19 mouse cellular contexts compared by ENCODE assay signal in the genomic region with DNA sequence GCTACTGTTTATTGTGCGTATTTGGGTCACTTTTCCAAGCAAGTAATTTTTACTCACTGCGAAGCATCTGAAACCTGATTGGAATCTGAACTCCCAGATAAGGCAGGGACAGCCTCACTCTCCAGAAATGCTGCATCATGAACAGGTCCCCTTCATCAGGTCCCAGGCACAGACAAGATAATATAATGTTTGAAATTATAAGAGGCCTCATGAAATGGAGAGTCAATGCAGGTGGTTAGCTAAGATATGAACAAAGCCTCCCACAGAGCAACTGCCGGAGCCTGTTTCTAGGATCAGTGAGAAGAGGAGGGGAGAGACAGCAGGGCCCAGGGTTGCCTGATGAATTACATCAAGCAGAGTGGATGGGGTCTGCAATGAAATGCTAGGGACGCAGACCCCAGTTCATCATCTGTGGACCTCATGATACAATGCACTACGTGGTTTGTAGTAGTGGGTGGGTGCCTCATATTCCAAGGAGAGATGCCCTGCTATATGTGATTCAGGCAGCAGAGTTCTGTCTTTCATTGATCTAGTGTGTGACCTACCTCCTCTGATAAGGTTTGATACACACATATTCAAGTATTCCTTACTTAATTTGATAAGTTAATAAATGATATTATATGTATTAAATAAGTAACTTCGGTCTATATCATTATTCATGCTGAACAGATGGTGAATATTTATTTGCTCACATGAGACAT. TPM values are rescaled to one million over a fixed set of nuclear protein-coding genes. Genes with fewer than 3 reads are reported as not detected.
DNase-seq lines count a peak whose midpoint lies in the region; ATAC-seq lines count a peak whose summit lies in the region.
"Had no signal": no experiment of that assay in that cellular context is flagged by ENCODE, and none has a peak within 500 bp of the region (broad histone marks: within the 10 kb centered on the region; RNA-seq: fewer than 3 reads in every experiment).

No protein-coding gene starts in this region.

- H3K4me1 ChIP-seq in midbrain, embryonic 11.5 days (ENCODE audit: control insufficient read depth, insufficient read depth, low read length), result no peaks in the 10 kb centered on the region
- peaks cover 3% of the 10 kb centered on the region; the same call in 1 of the 2 replicates for H3K4me1 ChIP-seq in midbrain, embryonic 16.5 days (ENCODE audit: control insufficient read depth, insufficient read depth, low read length)
- H3K4me1 ChIP-seq in liver, embryonic 11.5 days (replicated peaks; ENCODE audit: control insufficient read depth, insufficient read depth, low read length), result peaks cover 29% of the 10 kb centered on the region
- no peaks in the 10 kb centered on the region for H3K4me1 ChIP-seq in stomach, embryonic 15.5 days
- H3K4me1 ChIP-seq: heart, embryonic 15.5 days; hindbrain, embryonic 12.5 days; intestine, embryonic 15.5 days; lung, embryonic 15.5 days had no signal

- no peak overlapping the region for H3K4me3 ChIP-seq in midbrain, embryonic 11.5 days (ENCODE audit: low read depth, low read length)
- H3K4me3 ChIP-seq in midbrain, embryonic 16.5 days (ENCODE audit: low read depth, low read length), result no peak overlapping the region
- peak overlapping the region; percentile 7; the same call in 1 of the 2 replicates for H3K4me3 ChIP-seq in liver, embryonic 11.5 days (ENCODE audit: low read depth, low read length)
- no peak overlapping the region for H3K4me3 ChIP-seq in stomach, embryonic 15.5 days (replicated peaks)
- H3K4me3 ChIP-seq: heart, embryonic 15.5 days; hindbrain, embryonic 12.5 days; intestine, embryonic 15.5 days; lung, embryonic 15.5 days; megakaryocyte, embryonic 14.5 days had no signal

- peak; percentile 51 for DNase-seq in midbrain, embryonic 11.5 days (ENCODE audit: low spot score, missing footprints)
- DNase-seq in c-Kit-positive CD71-positive TER-119-positive erythroid progenitor cells, embryonic 14.5 days (ENCODE audit: low spot score), result peak; percentile 77
- DNase-seq in liver, embryonic 11.5 days (ENCODE audit: low spot score), result no peak
- no peak for DNase-seq in left cerebral cortex, adult 8-10 months (ENCODE audit: low spot score in 2 of 2)
- DNase-seq: adrenal gland, postnatal 14 days; cerebellum, postnatal 14 days; gastrocnemius, postnatal 25 days; kidney, postnatal 10 days; layer of hippocampus, postnatal 36 days; retina, postnatal 1 day had no signal

- no peak overlapping the region for H3K27ac ChIP-seq in midbrain, embryonic 11.5 days (ENCODE audit: low read depth, low read length)
- no peak overlapping the region for H3K27ac ChIP-seq in midbrain, embryonic 16.5 days (ENCODE audit: low read length)
- peak overlapping the region; percentile 94 for H3K27ac ChIP-seq in liver, embryonic 11.5 days (ENCODE audit: low read depth, low read length)
- H3K27ac ChIP-seq in stomach, embryonic 15.5 days, result no peak overlapping the region
- H3K27ac ChIP-seq: heart, embryonic 15.5 days; hindbrain, embryonic 12.5 days; intestine, embryonic 15.5 days; lung, embryonic 15.5 days had no signal

- no peak overlapping the region for H3K4me2 ChIP-seq in midbrain, embryonic 11.5 days
- H3K4me2 ChIP-seq in midbrain, embryonic 16.5 days (ENCODE audit: low read length), result no peak overlapping the region
- H3K4me2 ChIP-seq in liver, embryonic 11.5 days, result peak overlapping the region; percentile 59
- no peak overlapping the region for H3K4me2 ChIP-seq in stomach, embryonic 15.5 days
- H3K4me2 ChIP-seq: heart, embryonic 15.5 days; hindbrain, embryonic 12.5 days; intestine, embryonic 15.5 days; lung, embryonic 15.5 days had no signal

- H3K36me3 ChIP-seq in midbrain, embryonic 11.5 days (ENCODE audit: control insufficient read depth, insufficient read depth, low read length), result no peaks in the 10 kb centered on the region
- no peaks in the 10 kb centered on the region for H3K36me3 ChIP-seq in midbrain, embryonic 16.5 days (ENCODE audit: control insufficient read depth, insufficient read depth, low read length)
- H3K36me3 ChIP-seq in liver, embryonic 11.5 days (ENCODE audit: control insufficient read depth, insufficient read depth, low read length), result no peaks in the 10 kb centered on the region
- no peaks in the 10 kb centered on the region for H3K36me3 ChIP-seq in stomach, embryonic 15.5 days
- H3K36me3 ChIP-seq: heart, embryonic 15.5 days; hindbrain, embryonic 12.5 days; intestine, embryonic 15.5 days; lung, embryonic 15.5 days had no signal

- no peaks in the 10 kb centered on the region for H3K9me3 ChIP-seq in midbrain, embryonic 11.5 days (ENCODE audit: control insufficient read depth, low read length)
- no peaks in the 10 kb centered on the region for H3K9me3 ChIP-seq in midbrain, embryonic 16.5 days (replicated peaks; ENCODE audit: control insufficient read depth, low read length, poor library complexity, severe bottlenecking)
- H3K9me3 ChIP-seq in liver, embryonic 11.5 days (ENCODE audit: control insufficient read depth, low read length), result no peaks in the 10 kb centered on the region
- H3K9me3 ChIP-seq in stomach, embryonic 15.5 days, result no peaks in the 10 kb centered on the region
- H3K9me3 ChIP-seq: heart, embryonic 15.5 days; hindbrain, embryonic 12.5 days; intestine, embryonic 15.5 days; lung, embryonic 15.5 days; megakaryocyte, embryonic 14.5 days had no signal

- no peak for ATAC-seq in midbrain, embryonic 11.5 days (ENCODE audit: low FRiP score)
- ATAC-seq in midbrain, embryonic 16.5 days, result no peak
- peak; percentile 88 for ATAC-seq in liver, embryonic 11.5 days (replicated peaks; ENCODE audit: low FRiP score)
- ATAC-seq in stomach, embryonic 15.5 days (ENCODE audit: insufficient read depth, low FRiP score, low read depth), result peak; percentile 63; the same call in 1 of the 2 replicates
- ATAC-seq in inflammation-experienced regulatory T-cells, adult 6 months, result no peak
- ATAC-seq: CD4-positive, CD25-positive, alpha-beta regulatory T cell, adult 4 months; intestine, embryonic 15.5 days had no signal

- 86% methylated on average over 6 of the region's 6 CpGs for WGBS in midbrain, embryonic 11.5 days
- 82% methylated on average over 6 of the region's 6 CpGs for WGBS in midbrain, embryonic 16.5 days
- 59% methylated on average over 6 of the region's 6 CpGs for WGBS in liver, embryonic 11.5 days
- 76% methylated on average over 6 of the region's 6 CpGs for WGBS in stomach, embryonic 15.5 days

- no peak overlapping the region for H3K9ac ChIP-seq in midbrain, embryonic 11.5 days (ENCODE audit: low read length)
- H3K9ac ChIP-seq in midbrain, embryonic 16.5 days (ENCODE audit: low read depth, low read length), result no peak overlapping the region
- H3K9ac ChIP-seq in liver, embryonic 11.5 days (ENCODE audit: low read depth, low read length), result 0 out of 2 replicates have a peak overlapping the region, but pooled peaks have one; percentile 37
- H3K9ac ChIP-seq in stomach, embryonic 15.5 days, result no peak overlapping the region
- H3K9ac ChIP-seq: heart, embryonic 15.5 days; hindbrain, embryonic 12.5 days; intestine, embryonic 15.5 days; lung, embryonic 15.5 days had no signal

- H3K27me3 ChIP-seq in midbrain, embryonic 11.5 days (ENCODE audit: control insufficient read depth, insufficient read depth, low read length), result no peaks in the 10 kb centered on the region
- no peaks in the 10 kb centered on the region for H3K27me3 ChIP-seq in midbrain, embryonic 16.5 days (ENCODE audit: control insufficient read depth, insufficient read depth, low read depth, low read length)
- no peaks in the 10 kb centered on the region for H3K27me3 ChIP-seq in liver, embryonic 11.5 days (replicated peaks; ENCODE audit: control insufficient read depth, insufficient read depth, low read length)
- H3K27me3 ChIP-seq in stomach, embryonic 15.5 days (replicated peaks), result no peaks in the 10 kb centered on the region
- H3K27me3 ChIP-seq: heart, embryonic 15.5 days; hindbrain, embryonic 12.5 days; intestine, embryonic 15.5 days; lung, embryonic 15.5 days had no signal

RNA-seq across cellular contexts. Expression of a gene that starts 5.1 kb away (rescaled TPM):
- 44.6 and 47.2 TPM in 2 replicates for polyA plus RNA-seq in midbrain, embryonic 11.5 days (2014; fragmentation: Nextera tagmentation; extraction: Ambion mirVana)
- 104 and 114 TPM in 2 replicates for polyA plus RNA-seq in midbrain, embryonic 16.5 days (2015; fragmentation: Nextera tagmentation; extraction: Ambion mirVana)
- 501 and 546 TPM in 2 replicates for polyA plus RNA-seq in liver, embryonic 11.5 days (2014; fragmentation: Nextera tagmentation; extraction: Ambion mirVana)
- 160 and 168 TPM in 2 replicates for polyA plus RNA-seq in stomach, embryonic 15.5 days (2015; fragmentation: Nextera tagmentation; extraction: Ambion mirVana)
- 100 to 1,000 TPM; 110 to 118 (median 115) TPM for total RNA-seq in left cerebral cortex, adult 8-10 months (2022)
- 10 to 100 TPM; 20.9 to 34.7 (median 33.6) TPM for polyA plus RNA-seq in inflammation-experienced regulatory T-cells, adult 6 months (2017; shearing (Covaris generic))

Comparison
In these comparisons a context has a peak if more than half of its experiments do, and no peak if none do; other contexts are left out.
1. ATAC-seq: peak in liver, embryonic 11.5 days (single experiment) and stomach, embryonic 15.5 days (single experiment); none in midbrain, embryonic 11.5 days (single experiment), midbrain, embryonic 16.5 days (single experiment) and inflammation-experienced regulatory T-cells, adult 6 months (single experiment).
2. DNase-seq: peak in midbrain, embryonic 11.5 days (single experiment) and c-Kit-positive CD71-positive TER-119-positive erythroid progenitor cells, embryonic 14.5 days (single experiment); none in liver, embryonic 11.5 days (single experiment) and left cerebral cortex, adult 8-10 months (0 of 2).